ENCODE assay signal across 29 mouse cellular contexts in the genomic region with DNA sequence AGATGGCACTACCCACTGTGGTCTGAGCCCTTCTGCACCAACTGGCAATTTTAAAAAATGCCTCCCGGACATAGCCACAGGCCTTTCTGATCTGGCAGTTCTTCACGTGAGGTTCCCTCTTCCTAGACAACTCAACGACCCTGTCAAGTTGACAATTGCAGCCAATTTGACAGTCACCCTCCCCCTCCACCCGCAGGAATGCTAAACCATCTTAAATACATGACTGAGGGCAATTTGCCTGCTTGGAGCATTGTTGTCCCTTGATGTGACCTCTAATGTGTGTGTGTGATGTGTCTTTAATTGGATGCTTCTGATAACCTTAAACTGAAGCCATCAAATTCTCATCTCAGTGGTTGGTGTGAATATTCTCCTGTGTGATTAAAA. TPM values are rescaled to one million over a fixed set of nuclear protein-coding genes. Genes with fewer than 3 reads are reported as not detected.
A peak's percentile ranks its signal among the peaks of the same experiment; 100 is the strongest.
DNase-seq lines count a peak whose midpoint lies in the region; ATAC-seq and TF ChIP-seq lines count a peak whose summit lies in the region.
"Had no signal": no experiment of that assay in that cellular context is flagged by ENCODE, and none has a peak within 500 bp of the region (broad histone marks: within the 10 kb centered on the region; RNA-seq: fewer than 3 reads in every experiment).

No protein-coding gene starts in this region.

- no peak for ATAC-seq in heart, embryonic 11.5 days (replicated peaks; ENCODE audit: insufficient number of reproducible peaks, low FRiP score, low TSS enrichment)
- no peak for ATAC-seq in heart, embryonic 16.5 days (replicated peaks; ENCODE audit: extremely low read depth, insufficient read depth, low FRiP score)
- no peak for ATAC-seq in heart, postnatal 0 days (ENCODE audit: insufficient read depth, low read depth)
- ATAC-seq: midbrain, embryonic 15.5 days had no signal

- no peaks in the 10 kb centered on the region for H3K9me3 ChIP-seq in heart, embryonic 11.5 days (replicated peaks; ENCODE audit: control insufficient read depth, low read length)
- no peaks in the 10 kb centered on the region for H3K9me3 ChIP-seq in heart, embryonic 16.5 days (replicated peaks; ENCODE audit: control insufficient read depth, low read length)
- H3K9me3 ChIP-seq in heart, postnatal 0 days (replicated peaks; ENCODE audit: control insufficient read depth, low read length), result no peaks in the 10 kb centered on the region
- H3K9me3 ChIP-seq: embryonic facial prominence, embryonic 13.5 days; forebrain, embryonic 12.5 days; hindbrain, embryonic 10.5 days; hindbrain, embryonic 15.5 days; limb, embryonic 12.5 days; lung, embryonic 15.5 days; midbrain, embryonic 10.5 days; midbrain, embryonic 15.5 days had no signal

- no peaks in the 10 kb centered on the region for H3K27me3 ChIP-seq in heart, embryonic 11.5 days (ENCODE audit: control insufficient read depth, insufficient read depth, low read length)
- H3K27me3 ChIP-seq in heart, embryonic 16.5 days (ENCODE audit: control insufficient read depth, insufficient read depth, low read length), result no peaks in the 10 kb centered on the region
- H3K27me3 ChIP-seq in heart, postnatal 0 days (ENCODE audit: control insufficient read depth, insufficient read depth, low read length), result no peaks in the 10 kb centered on the region
- H3K27me3 ChIP-seq: CH12.LX; embryonic facial prominence, embryonic 13.5 days; forebrain, embryonic 12.5 days; hindbrain, embryonic 15.5 days; limb, embryonic 12.5 days; lung, embryonic 15.5 days; midbrain, embryonic 15.5 days had no signal

- peaks cover 58% of the 10 kb centered on the region for H3K4me1 ChIP-seq in heart, embryonic 11.5 days (ENCODE audit: control insufficient read depth, insufficient read depth, low read length)
- H3K4me1 ChIP-seq in heart, embryonic 16.5 days (ENCODE audit: control insufficient read depth, insufficient read depth, low read length), result peaks cover 52% of the 10 kb centered on the region
- H3K4me1 ChIP-seq in heart, postnatal 0 days (ENCODE audit: control insufficient read depth, insufficient read depth), result peaks cover 58% of the 10 kb centered on the region
- H3K4me1 ChIP-seq: hindbrain, embryonic 15.5 days; midbrain, embryonic 15.5 days had no signal

- TF ChIP-seq CTCF in heart, postnatal 0 days (IDR thresholded peaks at IDR 0.05; ENCODE audit: low read depth), result no peak

- no peaks in the 10 kb centered on the region for H3K36me3 ChIP-seq in heart, embryonic 11.5 days (ENCODE audit: control insufficient read depth, insufficient read depth, low read length)
- H3K36me3 ChIP-seq in heart, embryonic 16.5 days (ENCODE audit: control insufficient read depth, insufficient read depth), result no peaks in the 10 kb centered on the region
- H3K36me3 ChIP-seq in heart, postnatal 0 days (replicated peaks; ENCODE audit: control insufficient read depth, insufficient read depth, low read length), result no peaks in the 10 kb centered on the region
- H3K36me3 ChIP-seq: embryonic facial prominence, embryonic 13.5 days; forebrain, embryonic 12.5 days; hindbrain, embryonic 10.5 days; hindbrain, embryonic 15.5 days; limb, embryonic 12.5 days; lung, embryonic 15.5 days; midbrain, embryonic 10.5 days; midbrain, embryonic 15.5 days had no signal

- no peak overlapping the region for H3K4me3 ChIP-seq in heart, embryonic 11.5 days (ENCODE audit: low read depth, low read length)
- no peak overlapping the region for H3K4me3 ChIP-seq in heart, embryonic 16.5 days (ENCODE audit: low read length)
- no peak overlapping the region for H3K4me3 ChIP-seq in heart, postnatal 0 days (ENCODE audit: low read depth, low read length)
- H3K4me3 ChIP-seq: embryonic facial prominence, embryonic 13.5 days; forebrain, embryonic 12.5 days; hindbrain, embryonic 10.5 days; hindbrain, embryonic 15.5 days; left cerebral cortex, adult 2 months; limb, embryonic 12.5 days; lung, embryonic 15.5 days; midbrain, embryonic 10.5 days; midbrain, embryonic 15.5 days had no signal

- DNase-seq in heart, adult 18-20 months, result no peak
- no peak for DNase-seq in heart, adult 8-10 months (ENCODE audit: low spot score)
- DNase-seq in heart, postnatal 0 days (ENCODE audit: low spot score), result peak; percentile 40
- no peak for DNase-seq in cerebellum, postnatal 36 days
- no peak for DNase-seq in cerebellum, adult 18-20 months
- DNase-seq: adrenal gland, adult 8-10 months; B cell, adult 2 months; cerebellum, postnatal 10 days; kidney, adult 11 months; kidney, postnatal 14 days; right cerebral cortex, postnatal 4 days; thymus, adult 18-20 months; thymus, postnatal 25 days had no signal

- H3K4me2 ChIP-seq in heart, embryonic 11.5 days, result peak overlapping the region; percentile 24; the same call in 1 of the 2 replicates
- peak overlapping the region; percentile 26 for H3K4me2 ChIP-seq in heart, embryonic 16.5 days (ENCODE audit: low read depth, low read length)
- no peak overlapping the region for H3K4me2 ChIP-seq in heart, postnatal 0 days (ENCODE audit: low read depth, low read length)
- H3K4me2 ChIP-seq: embryonic facial prominence, embryonic 13.5 days; forebrain, embryonic 12.5 days; hindbrain, embryonic 15.5 days; limb, embryonic 12.5 days; lung, embryonic 15.5 days; midbrain, embryonic 15.5 days had no signal

- 33% methylated on average over 4 of the region's 4 CpGs for WGBS in heart, embryonic 11.5 days (ENCODE audit: insufficient replicate concordance)
- WGBS in heart, embryonic 16.5 days, result 20% methylated on average over 4 of the region's 4 CpGs
- 22% methylated on average over 4 of the region's 4 CpGs for WGBS in heart, postnatal 0 days

- no peak overlapping the region for H3K9ac ChIP-seq in heart, embryonic 11.5 days (ENCODE audit: low read depth, low read length)
- no peak overlapping the region for H3K9ac ChIP-seq in heart, embryonic 16.5 days (ENCODE audit: low read length)
- no peak overlapping the region for H3K9ac ChIP-seq in heart, postnatal 0 days (replicated peaks; ENCODE audit: low read depth, low read length)
- H3K9ac ChIP-seq: embryonic facial prominence, embryonic 13.5 days; forebrain, embryonic 12.5 days; forebrain, postnatal 0 days; hindbrain, embryonic 15.5 days; limb, embryonic 12.5 days; lung, embryonic 15.5 days; midbrain, embryonic 15.5 days had no signal

- H3K27ac ChIP-seq in heart, embryonic 11.5 days (ENCODE audit: low read depth, low read length), result peak overlapping the region; percentile 81
- H3K27ac ChIP-seq in heart, embryonic 16.5 days (ENCODE audit: low read length), result peak overlapping the region; percentile 93
- H3K27ac ChIP-seq in heart, postnatal 0 days (ENCODE audit: low read depth), result peak overlapping the region; percentile 87
- H3K27ac ChIP-seq: embryonic facial prominence, embryonic 13.5 days; forebrain, embryonic 12.5 days; hindbrain, embryonic 10.5 days; hindbrain, embryonic 15.5 days; left cerebral cortex, adult 2 months; limb, embryonic 12.5 days; lung, embryonic 15.5 days; midbrain, embryonic 10.5 days; midbrain, embryonic 15.5 days; stomach, postnatal 0 days had no signal

- TF ChIP-seq EP300 in heart, postnatal 0 days (IDR thresholded peaks at IDR 0.05; ENCODE audit: low read depth), result no peak

RNA-seq across cellular contexts. Expression of a gene that starts 55.3 kb away (rescaled TPM):
- polyA plus RNA-seq in heart, embryonic 11.5 days (2014; fragmentation: Nextera tagmentation; extraction: Ambion mirVana), result 39.9 and 49.7 TPM in 2 replicates
- under 1 TPM; 0.10 to 0.41 TPM for total RNA-seq in heart, adult 18-20 months (2021)
- polyA plus RNA-seq in heart, embryonic 16.5 days (2015; fragmentation: Nextera tagmentation; extraction: Ambion mirVana), result 36.0 and 43.7 TPM in 2 replicates
- under 1 TPM in 1 of 4 experiments, not detected in 3; 0.24 TPM for total RNA-seq in heart, adult 8-10 months (2022)
- total RNA-seq in heart, postnatal 0 days (2014; rRNA removed; ENCODE audit: low replicate concordance), result 38.9 and 54.8 TPM in 2 replicates
- polyA plus RNA-seq in heart, postnatal 0 days (2015; fragmentation: Nextera tagmentation; extraction: Ambion mirVana), result 34.3 and 34.4 TPM in 2 replicates
- total RNA-seq: CH12.LX; megakaryocyte progenitor cell, adult 5-6 weeks; neutrophil, adult 5-6 weeks had no signal

Comparison
In these comparisons a context has a peak if more than half of its experiments do, and no peak if none do; other contexts are left out.
1. RNA of a gene that starts 55.3 kb away (total RNA-seq): 38.9 to 54.8 TPM in heart, postnatal 0 days; 0.10 to 0.41 TPM in heart, adult 18-20 months and 0.24 TPM in heart, adult 8-10 months; every median in the first group is over 10 times any median in the second.
2. Peak in every context shown above with its lines, with median percentiles within 50 percentile points of each other: H3K27ac ChIP-seq.